Mouse (Mus musculus) cerebellum, adult 2 months (tissue): ENCODE measurements around the gene Sned1.

Experiments
- CTCF ChIP-seq: fragments of 200-500 bp; IDR thresholded peaks from 2 replicates; pipeline ENCODE4 v1.5.1; 2011; ENCODE audit warnings: low read depth, mild to moderate bottlenecking, control low read depth, low read length, moderate library complexity, borderline replicate concordance; ENCODE audit not compliant: insufficient read depth
- POLR2A ChIP-seq: fragments of 200-500 bp; IDR thresholded peaks from 2 replicates; pipeline ENCODE4 v1.6.1; 2011; ENCODE audit warnings: low read length, control low read depth, borderline replicate concordance; ENCODE audit not compliant: insufficient read depth

GRCm38 (mm10) chr1:93275561-93275960, 39.9 kb downstream of the Sned1 start:
- TF ChIP-seq CTCF (no peak), POLR2A (no peak)
